Mouse (Mus musculus): Measurements from ENCODE around the gene Phf14.
A peak's percentile ranks its signal among the peaks of the same experiment; 100 is the strongest.
"Not testable (repeated sequence)": the region's sequence is repeated elsewhere in the genome, so short reads cannot be mapped to it uniquely, and the experiment has no call there.

Gene Phf14

GRCm38 (mm10) chr6:12089439-12089992 lies 181.9 kb downstream of the Phf14 start:
- no peak for DNase-seq (ENCODE audit: low read depth, low spot score)

- peak; percentile 13 for DNase-seq (ENCODE audit: low read depth, low spot score)
Measured at GRCm38 (mm10) chr6:12095716-12096115, 188.1 kb downstream of the Phf14 start.

DNA sequence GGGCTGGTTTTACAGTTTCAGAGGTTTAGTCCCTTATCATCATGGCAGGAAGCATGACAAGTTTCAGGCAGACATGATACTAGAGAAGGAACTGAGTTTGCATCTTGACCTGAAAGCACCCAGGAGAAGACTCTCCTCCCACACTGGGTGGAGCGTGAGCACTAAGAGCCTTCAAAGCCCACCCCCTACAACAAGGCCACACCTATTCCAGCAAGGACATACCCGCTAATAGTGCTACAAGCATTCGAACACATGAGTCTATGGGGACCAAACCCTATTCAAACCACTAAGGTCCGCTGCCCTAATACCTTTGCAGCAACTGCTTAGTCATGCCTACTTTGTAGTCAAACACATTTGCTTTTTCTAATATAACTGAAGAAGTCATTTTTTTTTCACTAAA lies 189.5 kb downstream of the Phf14 start:
- no peak for DNase-seq (ENCODE audit: low read depth, low spot score)

DNA sequence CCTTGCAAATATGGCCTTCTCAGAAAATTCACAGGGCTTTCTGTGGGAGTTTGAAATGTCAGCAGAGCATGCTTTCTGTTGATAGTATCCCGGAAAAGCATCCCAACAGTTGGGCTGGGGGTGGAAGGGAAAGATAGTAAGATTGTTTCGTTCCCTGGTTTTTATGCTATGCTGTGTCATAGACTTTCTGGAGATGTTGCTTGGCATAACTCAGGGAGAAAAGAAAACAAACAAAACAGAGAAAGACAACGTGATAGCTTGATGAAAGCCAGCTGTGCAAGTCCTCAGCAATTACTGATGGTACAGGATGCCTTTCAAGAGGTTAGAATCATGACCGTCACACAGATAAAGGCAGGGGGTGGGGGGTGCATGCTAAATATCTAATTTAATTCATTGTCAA lies 197.5 kb downstream of the Phf14 start:
- no peak for DNase-seq (ENCODE audit: low read depth, low spot score)

- DNase-seq (ENCODE audit: low read depth, low spot score), result no peak
Measured at GRCm38 (mm10) chr6:12107326-12107725, 199.7 kb downstream of the Phf14 start.

DNA sequence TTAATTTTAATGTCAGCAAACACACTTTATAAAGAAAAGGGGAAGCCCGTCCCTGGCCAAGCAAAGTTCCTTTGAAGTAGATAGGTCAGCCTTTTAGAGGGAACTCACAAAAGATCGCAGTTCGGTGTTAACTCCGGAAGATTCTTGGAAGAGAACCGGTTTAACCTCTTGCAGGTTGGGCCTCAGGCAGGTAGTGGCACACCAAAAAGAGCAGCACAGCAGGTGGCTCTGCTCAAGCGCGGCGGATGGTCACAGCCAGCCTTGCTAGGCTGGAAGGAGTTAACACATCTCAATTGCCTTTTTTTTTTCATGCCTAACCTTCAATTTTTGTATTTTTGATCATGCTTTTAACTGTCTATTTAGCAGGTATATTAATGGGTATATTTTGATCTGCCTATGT lies 200.2 kb downstream of the Phf14 start:
- DNase-seq (ENCODE audit: low read depth, low spot score), result no peak

DNA sequence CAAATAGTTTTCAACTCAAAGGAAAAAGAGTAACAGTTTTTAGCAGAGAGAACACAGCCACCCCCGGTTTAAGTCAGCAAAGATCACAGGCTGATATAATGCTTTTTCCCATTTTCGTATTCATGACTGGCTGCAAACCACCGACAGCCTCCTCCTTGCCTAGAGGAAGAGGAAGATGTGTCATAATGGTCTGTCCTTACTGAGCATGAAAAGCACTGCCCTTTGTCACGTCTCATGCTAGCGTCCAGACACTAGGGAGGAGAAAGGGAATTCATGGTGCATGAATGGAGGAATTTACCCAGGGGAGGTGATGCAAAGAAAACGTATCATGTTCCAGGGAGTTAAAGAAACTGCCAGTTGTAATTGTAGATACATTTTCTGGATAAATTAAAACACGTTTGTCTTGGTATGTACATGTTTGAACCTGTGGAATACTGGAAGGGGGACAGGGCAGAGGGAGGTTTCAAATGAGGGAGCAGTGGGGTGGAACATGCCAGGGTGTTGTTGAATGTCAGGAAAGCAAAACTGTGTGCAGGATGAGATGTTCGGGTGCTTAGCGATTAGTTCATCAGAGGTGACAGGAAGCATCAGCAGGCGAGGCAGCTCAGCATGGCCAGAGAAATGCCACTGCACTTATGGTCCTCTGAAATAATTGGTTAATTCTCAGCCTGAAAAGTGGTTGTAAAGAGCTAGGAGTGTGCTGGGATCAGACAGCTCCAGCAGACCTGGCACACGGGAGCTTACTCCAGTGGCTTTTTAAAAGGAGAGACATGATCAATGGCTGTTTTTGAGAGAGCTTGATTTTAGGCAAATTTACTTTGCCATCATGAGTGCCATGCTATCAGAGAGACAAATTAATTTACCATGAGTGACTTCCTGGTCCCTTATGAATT lies 209.6 kb downstream of the Phf14 start:
- DNase-seq (ENCODE audit: low read depth, low spot score), result no peak

GRCm38 (mm10) chr6:12117819-12118570 lies 210.4 kb downstream of the Phf14 start:
- DNase-seq (ENCODE audit: low read depth, low spot score), result no peak

DNA sequence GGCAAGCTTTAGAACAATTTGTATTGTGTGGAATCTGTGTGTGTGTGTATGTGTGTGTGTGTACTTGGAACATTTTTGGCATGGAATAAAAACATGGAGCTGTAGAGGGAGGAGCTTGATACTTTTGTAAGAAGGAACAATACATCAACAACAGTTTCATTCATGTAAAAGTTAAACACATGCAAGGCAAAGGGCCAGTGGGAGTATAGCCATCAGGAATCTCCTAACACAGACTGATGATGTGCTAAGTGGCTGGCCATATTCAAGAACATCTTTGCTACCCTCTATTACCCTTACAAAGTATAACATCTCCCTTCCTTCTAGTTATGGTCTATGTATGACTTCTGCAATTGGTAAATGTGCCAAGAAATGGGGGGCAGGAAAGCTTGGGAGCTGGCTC lies 215.2 kb downstream of the Phf14 start:
- no peak for DNase-seq (ENCODE audit: low read depth, low spot score)

DNA sequence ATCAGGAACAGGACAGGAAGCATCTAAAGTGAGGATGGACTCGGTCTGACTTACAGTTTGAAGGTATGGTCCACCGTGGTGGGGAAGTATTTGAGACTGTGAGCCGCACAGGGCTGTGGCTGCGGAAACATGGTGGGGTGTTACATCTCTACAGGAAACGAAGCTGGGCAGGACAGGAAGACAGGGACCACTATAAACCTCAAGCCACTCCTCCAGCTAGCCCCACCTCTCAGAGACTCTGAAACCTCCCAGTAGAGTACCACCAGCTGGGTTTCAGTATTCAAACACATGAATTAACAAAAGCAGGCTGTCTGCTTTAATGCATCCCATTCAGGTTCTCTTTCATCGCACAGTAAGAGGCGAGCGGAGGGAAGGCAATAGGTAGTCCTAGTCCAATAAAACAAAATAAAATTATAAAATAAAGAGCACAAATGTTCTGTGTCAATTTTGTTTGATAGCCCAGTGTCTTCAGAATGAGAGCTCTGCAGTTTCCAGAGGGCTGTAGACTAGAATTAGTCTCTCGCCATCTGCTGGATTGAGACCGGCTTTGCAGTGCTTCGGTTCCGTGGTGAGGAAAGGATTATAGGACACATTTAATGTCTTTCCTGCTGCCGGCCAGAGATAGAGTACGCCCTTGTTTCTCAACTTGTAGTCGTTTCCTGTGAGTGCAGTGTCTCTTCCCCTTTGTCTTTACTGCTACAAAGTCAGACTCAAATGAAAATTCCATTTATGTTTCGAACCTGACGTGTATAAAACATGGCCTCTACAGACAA lies 217.6 kb downstream of the Phf14 start:
- peak; percentile 69 for DNase-seq (ENCODE audit: low read depth, low spot score)

DNA sequence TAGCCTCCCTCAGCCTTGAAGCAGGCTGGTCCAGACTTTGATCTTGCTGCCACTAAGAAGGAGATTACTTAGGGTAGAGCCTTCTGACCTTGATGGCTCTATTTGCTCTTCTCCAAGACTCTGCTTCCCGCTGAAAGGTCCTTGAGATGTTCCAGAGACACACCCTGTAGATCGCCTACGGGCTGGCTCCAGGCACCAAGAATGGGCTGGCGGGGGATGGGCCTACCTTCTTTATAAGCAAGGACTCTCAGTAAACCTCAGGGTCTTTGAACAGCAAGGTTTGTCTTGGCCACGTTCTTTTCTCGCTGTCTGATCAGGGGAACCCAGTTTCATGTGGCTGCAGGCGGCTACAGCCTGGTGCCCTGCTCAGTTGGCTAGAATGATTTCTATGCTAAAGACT lies 219.0 kb downstream of the Phf14 start:
- DNase-seq (ENCODE audit: low read depth, low spot score), result not testable (repeated sequence)

- DNase-seq (ENCODE audit: low read depth, low spot score), result no peak
Measured at GRCm38 (mm10) chr6:12127287-12127686, 219.7 kb downstream of the Phf14 start.

All from CD4-positive helper T cell, adult 2 months (primary cell).